Mouse (Mus musculus) cerebellum, adult 11 months (tissue): ENCODE measurements around the gene H2afy.

Experiments used
- DNase-seq: peaks from one replicate; pipeline ENCODE4 v3.0.0; 2022

Gene H2afy

GRCm38 (mm10) chr13:56110694-56111531 is 25.2 kb downstream of the H2afy start:
- no peak for DNase-seq

DNA sequence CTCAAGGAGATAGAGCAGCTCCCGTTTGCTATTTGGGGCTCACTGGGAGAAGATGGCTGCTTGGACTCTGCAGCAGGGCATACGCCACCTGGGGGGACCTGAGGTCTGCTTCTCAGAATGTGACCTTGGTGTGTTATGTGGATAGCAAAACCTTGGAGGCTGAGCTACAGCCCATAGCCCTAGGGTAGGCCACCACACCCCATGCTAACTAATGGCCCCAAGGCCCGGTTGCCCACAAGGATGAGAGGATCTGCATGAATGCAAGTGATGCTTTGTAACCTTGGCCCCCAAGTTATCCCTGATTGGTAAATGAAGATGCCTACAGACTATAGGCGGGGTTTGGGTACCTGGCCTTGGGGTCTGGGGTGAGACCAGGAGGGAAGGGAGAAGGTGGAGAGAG is 26.5 kb downstream of the H2afy start:
- no peak for DNase-seq

DNA sequence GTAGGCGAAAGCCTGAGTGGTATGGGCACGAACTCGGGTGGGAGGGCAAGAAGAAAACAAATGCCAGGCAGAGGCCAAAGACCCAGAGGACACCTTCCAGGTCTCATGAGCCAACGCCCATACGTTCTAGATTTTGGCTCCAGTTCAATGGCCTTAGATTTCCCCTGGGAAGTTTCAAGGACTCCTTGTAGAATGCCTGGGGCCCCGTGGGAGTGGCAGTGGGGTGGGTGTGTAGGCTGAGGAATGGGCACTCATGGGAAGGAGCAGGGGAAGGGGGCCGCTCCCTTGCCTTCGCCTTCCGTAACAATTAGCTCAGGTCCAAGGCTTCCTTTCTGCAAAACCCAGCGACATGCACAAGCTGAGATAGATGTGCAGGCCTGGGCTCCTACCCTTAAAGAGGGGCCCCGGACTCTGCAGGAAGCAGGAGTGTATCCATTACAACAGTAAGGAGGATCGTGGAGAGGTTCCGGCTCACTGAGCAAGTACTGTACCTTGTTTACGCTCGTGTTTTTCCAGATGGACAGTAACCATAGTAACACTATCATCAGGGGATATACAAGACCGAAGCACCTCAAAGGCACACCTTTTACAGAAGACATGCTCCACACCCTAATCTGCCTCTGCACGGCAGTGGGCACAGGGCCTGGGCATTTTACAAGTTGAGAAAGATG is 27.2 kb downstream of the H2afy start:
- no peak for DNase-seq

GRCm38 (mm10) chr13:56104971-56105391 is 31.2 kb downstream of the H2afy start:
- DNase-seq = no peak

DNA sequence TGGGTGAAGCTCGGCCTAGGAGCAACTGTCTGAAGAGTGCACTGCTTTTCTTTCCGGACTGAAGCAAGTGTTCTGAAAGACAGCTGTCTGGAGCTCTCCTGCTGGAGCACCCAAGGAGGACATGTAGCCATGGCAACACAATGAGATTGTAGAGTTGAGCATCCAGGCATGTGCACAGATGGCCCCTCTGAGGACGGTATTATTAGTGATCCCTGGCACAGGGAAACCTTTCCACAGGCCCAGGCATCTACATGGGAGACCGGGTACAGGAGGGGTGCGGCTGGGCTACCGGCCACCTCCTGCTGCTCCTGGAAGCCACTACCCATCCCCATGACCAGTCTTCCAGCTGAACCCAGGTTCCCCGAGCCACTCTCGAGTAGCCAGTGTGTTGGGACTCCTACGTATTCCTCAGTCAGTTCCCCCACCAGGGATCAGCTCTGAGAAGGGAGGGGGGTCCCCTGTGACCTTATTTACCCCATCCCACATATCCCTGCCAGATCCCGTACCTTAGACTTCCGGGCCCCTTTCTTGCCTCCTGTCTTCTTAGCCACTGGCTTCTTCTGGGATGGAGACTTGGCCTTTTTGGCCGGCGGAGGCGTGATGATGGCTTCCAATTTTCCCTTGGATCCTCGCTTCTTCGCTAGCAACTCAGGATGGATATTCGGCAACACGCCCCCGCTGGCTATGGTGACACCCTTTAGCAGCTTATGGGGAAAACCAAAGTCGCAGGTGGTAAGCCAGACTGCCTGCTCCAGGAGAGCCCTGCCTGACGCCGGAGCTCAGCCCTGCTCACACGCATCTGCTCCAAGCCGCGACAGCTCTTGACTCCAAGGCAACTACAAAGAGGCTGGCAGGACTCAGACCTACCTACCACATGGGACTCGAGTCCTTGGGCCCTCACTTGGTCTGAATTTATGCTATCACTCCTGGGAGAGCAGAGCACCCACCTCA is 32.1 kb downstream of the H2afy start:
- no peak for DNase-seq

GRCm38 (mm10) chr13:56102160-56102559 is 34.0 kb downstream of the H2afy start:
- no peak for DNase-seq

- no peak for DNase-seq
These were observed 40.5 kb downstream of the H2afy start for GRCm38 (mm10) chr13:56095601-56096195.

GRCm38 (mm10) chr13:56094544-56094943 is 41.6 kb downstream of the H2afy start:
- DNase-seq = no peak

DNA sequence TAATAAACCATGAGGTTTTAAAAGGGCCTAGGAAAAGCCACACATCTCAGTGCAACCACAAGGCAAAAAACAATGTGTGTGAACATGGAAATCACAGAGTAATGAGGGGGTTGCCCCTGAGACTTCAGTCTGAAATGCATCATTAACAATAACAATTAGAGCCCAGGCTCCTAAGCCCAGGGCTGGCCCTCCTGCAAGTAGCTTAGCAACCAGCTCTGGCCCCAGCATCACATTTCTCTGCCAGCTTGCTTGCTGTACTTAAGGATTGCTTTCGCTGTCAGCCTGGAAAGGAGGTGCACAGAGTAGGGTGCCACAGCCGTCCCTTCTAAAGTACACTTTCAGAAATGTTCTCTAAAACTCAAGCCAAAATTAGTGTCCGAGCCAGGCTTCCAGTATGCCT is 42.5 kb downstream of the H2afy start:
- DNase-seq = no peak

DNA sequence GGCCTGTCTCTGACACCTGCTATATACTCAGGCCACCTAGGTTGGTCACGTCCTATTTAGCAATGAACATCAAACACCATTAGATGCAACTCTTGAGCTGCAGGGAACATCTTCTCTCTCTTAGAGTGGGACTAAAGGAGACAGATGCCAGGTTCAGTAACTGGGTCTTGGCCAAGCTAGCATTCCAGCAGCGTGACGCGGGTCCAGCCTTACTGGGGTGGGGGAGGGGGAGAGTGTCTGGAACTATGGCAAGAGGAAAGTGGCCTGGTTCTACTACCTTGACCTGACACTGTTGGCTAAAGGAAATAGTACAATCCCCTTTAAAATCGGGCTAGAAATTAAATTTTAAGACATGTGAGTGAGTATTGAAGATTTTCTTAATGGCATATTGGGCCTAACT is 43.6 kb downstream of the H2afy start:
- no peak for DNase-seq

GRCm38 (mm10) chr13:56090597-56090996 is 45.6 kb downstream of the H2afy start:
- DNase-seq = no peak

DNA sequence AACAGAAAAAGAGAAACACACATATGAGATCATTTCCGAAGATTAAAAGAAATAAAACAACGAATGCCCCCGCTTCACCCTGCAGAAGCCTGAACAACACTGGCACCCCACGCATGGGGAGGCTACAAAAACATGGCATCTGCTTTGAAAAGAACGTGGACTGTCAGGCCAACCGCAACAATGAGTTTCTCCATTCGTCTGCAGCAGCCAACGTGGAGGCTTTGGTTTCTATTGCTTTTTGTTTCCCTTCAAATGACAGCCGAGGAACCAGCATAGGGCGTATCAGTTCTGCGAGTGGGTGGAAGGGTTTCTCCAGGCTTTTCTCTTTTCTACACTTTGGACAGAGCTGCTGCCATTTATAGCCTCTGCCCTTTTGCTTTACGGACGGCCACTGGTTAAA is 47.6 kb downstream of the H2afy start:
- no peak for DNase-seq

DNA sequence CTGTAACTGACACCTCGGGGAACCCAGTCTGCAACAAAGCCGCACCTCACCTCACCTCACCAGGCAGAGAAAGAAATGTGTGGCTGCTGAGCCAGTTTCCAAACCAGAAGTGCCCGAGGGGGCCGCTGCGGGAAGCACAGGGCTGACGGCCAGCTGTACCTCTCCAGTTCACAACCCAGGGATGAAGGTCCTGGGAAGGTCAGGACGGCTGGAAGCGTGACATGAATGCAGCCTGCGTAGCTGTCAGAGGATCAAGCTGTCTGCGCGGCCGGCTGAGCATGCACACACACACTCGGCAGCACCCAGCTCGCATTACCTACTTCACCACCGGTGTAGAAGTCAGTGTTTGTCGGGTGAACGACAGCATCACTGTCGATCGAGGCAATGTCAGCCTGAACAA is 48.2 kb downstream of the H2afy start:
- no peak for DNase-seq

DNA sequence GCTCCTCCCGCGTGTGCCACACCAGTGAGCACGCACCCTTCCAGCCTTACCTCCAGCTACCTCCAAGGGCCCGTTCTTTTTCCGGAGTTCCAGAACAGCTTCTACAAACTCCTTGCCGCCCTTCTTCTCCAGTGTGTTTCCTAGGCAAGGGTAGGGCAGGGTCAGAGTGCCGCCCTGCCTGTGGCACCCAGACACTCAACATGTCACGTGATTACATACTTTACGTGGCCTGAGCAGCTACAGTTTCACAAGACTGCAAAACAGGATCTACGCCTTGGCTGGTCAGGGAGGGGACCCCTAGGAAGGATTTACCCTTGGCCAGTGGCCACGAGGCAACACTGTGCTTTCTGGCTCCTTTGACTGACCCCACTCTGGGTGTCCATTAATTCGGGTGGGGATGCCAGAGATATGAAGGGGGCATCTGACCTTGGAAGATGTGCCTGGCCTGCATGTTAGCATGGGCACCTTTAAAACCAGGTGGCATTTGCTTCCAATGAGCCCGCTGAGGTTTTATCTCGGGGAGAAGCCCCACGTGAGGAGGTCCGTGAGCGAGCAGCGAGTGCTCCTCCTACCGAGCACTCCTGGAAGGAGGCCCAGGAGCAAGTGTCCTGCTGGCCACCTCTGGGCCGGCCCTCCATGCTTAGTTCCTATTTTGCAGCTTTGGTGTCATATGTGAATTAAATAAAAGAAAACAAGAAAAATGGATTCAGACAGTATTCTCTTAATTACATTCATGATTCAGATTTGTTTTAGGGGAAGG is 51.8 kb downstream of the H2afy start:
- DNase-seq = no peak

DNA sequence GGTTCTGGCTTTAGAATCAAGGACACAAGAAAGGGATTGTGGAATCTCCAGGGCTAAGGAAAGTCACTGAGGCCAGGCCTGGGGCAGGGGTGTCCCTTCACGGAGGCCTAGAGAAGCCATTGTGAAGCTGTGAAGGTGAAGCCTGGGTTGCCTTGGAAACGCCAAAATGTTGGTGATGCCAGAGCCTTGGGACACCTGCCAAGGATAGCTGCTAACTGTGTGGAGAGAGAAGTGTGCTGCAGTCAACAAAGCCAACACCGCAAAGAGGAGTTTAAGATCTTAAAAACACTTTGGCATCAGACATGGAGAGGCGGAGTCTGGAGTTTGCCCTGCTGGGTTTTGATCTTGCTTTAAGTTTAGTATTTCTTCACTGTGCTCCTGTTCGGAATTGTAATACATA is 54.5 kb downstream of the H2afy start:
- DNase-seq = no peak

DNA sequence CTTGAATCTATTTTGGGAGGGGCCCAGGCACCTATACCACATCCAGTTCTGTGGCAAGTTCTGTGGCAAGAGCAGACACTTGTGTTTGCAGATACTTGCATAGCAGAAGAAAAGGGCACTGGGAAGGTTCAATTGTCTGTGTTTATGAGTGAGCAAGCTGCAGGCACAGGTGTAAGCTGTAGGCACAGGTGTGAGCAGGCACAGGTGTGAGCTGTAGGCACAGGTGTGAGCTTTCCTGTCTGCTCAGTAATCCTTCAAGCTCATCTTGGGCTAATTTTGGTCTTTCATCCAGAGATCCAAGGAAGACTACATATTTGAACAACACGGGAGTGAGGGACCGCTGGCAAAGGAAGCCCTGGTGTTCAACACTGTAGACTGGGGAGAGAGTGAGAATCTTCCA is 56.5 kb downstream of the H2afy start:
- DNase-seq = no peak

DNA sequence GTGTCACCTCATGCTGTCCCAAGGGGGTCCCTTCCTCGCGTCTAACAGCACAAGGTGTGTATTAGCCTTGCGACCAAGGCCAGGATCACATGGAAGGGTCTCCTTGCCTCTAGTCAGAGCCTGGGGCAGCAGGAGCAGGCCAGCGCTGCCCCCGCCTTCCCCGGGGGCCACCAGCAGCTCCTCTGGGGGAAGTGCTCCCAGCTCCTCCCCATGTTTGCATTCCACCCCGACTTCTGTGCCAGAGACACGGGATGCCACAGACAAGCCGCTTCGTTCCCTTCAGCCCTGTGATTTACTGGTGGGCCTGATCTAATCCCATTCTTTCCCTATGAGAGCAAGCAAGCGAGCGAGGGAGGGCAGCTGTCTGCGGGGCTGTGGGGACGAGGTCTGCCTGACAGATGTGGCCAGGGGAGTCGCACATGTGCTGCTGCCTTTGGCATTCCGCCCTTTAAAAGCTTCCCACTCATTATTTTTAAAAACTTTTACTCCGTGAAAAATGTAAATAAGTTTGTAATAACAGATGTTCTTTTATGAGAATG is 57.4 kb downstream of the H2afy start:
- no peak for DNase-seq

DNA sequence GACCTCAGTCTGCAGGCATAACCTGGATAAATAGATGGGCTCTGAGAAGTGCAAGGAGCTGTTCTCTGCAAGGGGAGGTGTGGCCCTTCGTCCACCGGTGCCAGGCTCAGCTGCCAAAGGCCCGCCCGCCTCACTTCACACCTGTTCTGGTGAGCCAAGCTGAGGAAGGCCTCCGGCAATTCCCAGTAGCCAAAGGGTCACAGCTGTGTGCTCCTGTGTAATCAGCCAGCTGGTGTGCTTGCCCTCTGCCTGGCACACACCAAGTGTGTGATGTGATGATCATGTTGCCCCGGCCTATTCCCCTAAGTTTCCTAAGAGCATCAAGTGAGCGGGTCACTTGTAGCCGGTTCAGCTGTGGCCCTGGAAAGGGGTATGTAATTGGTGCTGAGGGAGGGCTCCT is 60.2 kb downstream of the H2afy start:
- no peak for DNase-seq

- peak; percentile 16 for DNase-seq
These were observed 63.0 kb downstream of the H2afy start for GRCm38 (mm10) chr13:56073186-56073585.

GRCm38 (mm10) chr13:56072268-56072607 is 63.9 kb downstream of the H2afy start:
- no peak for DNase-seq

- DNase-seq = peak; percentile 50
These were observed 64.4 kb downstream of the H2afy start for GRCm38 (mm10) chr13:56071586-56072267.
